Mouse (Mus musculus): ENCODE measurements around the gene Ppp1r11. TPM values are rescaled to one million over a fixed set of nuclear protein-coding genes. Genes with fewer than 3 reads are reported as not detected.
A peak's percentile ranks its signal among the peaks of the same experiment; 100 is the strongest.

Gene Ppp1r11
- total and polyA plus RNA-seq, 2 experiments from 2014 or later, result 29.6 to 84.4 TPM

GRCm38 (mm10) chr17:36988475-36988874 is 36.9 kb upstream of the Ppp1r11 start:
- Histone ChIP-seq H3K4me3 (ENCODE audit: low read depth, low read length) (peak overlapping the region; percentile 6; the same call in 1 of the 2 replicates), H3K4me1 (ENCODE audit: control insufficient read depth, insufficient read depth) (no peaks in the 10 kb centered on the region), H3K4me2 (ENCODE audit: low read depth, low read length) (peak overlapping the region; percentile 32), H3K27me3 (ENCODE audit: control insufficient read depth, insufficient read depth, low read length) (peaks cover 23% of the 10 kb centered on the region), H3K9me3 (replicated peaks; ENCODE audit: control insufficient read depth, low read length) (no peaks in the 10 kb centered on the region), H3K9ac (replicated peaks; ENCODE audit: low read depth, low read length) (no peak overlapping the region), H3K36me3 (replicated peaks; ENCODE audit: control insufficient read depth, insufficient read depth, low read length) (no peaks in the 10 kb centered on the region), H3K27ac (ENCODE audit: low read depth) (no peak overlapping the region)
- no peak for TF ChIP-seq EP300 (IDR thresholded peaks at IDR 0.05; ENCODE audit: low read depth)
- TF ChIP-seq CTCF (IDR thresholded peaks at IDR 0.05; ENCODE audit: low read depth), result no peak
- no peak for ATAC-seq (ENCODE audit: insufficient read depth, low read depth)
- no peak for DNase-seq (ENCODE audit: low spot score)
- WGBS, result 7% methylated on average over 24 of the region's 24 CpGs

- no peak overlapping the region for H3K4me2 ChIP-seq (ENCODE audit: low read depth, low read length)
- no peaks in the 10 kb centered on the region for H3K9me3 ChIP-seq (replicated peaks; ENCODE audit: control insufficient read depth, low read length)
- WGBS, result 53% methylated on average over 5 of the region's 5 CpGs
- no peak for TF ChIP-seq CTCF (IDR thresholded peaks at IDR 0.05; ENCODE audit: low read depth)
- TF ChIP-seq EP300 (IDR thresholded peaks at IDR 0.05; ENCODE audit: low read depth), result no peak
- DNase-seq (ENCODE audit: low spot score) (no peak), ATAC-seq (ENCODE audit: insufficient read depth, low read depth) (no peak)
- no peaks in the 10 kb centered on the region for H3K4me1 ChIP-seq (ENCODE audit: control insufficient read depth, insufficient read depth)
- no peak overlapping the region for H3K9ac ChIP-seq (replicated peaks; ENCODE audit: low read depth, low read length)
- H3K36me3 ChIP-seq (replicated peaks; ENCODE audit: control insufficient read depth, insufficient read depth, low read length), result no peaks in the 10 kb centered on the region
- H3K27ac ChIP-seq (ENCODE audit: low read depth), result no peak overlapping the region
- H3K4me3 ChIP-seq (ENCODE audit: low read depth, low read length), result no peak overlapping the region
- peaks cover 2% of the 10 kb centered on the region; the same call in 1 of the 2 replicates for H3K27me3 ChIP-seq (ENCODE audit: control insufficient read depth, insufficient read depth, low read length)
Observed at GRCm38 (mm10) chr17:36982253-36983155, 31.0 kb upstream of the Ppp1r11 start.

- H3K4me3 ChIP-seq (ENCODE audit: low read depth, low read length), result peak overlapping the region; percentile 19; the same call in 1 of the 2 replicates
- peak overlapping the region; percentile 56 for H3K4me2 ChIP-seq (ENCODE audit: low read depth, low read length)
- no peak overlapping the region for H3K27ac ChIP-seq (ENCODE audit: low read depth)
- H3K36me3 ChIP-seq (replicated peaks; ENCODE audit: control insufficient read depth, insufficient read depth, low read length), result no peaks in the 10 kb centered on the region
- H3K4me1 ChIP-seq (ENCODE audit: control insufficient read depth, insufficient read depth), result no peaks in the 10 kb centered on the region
- 15% methylated on average over 4 of the region's 4 CpGs for WGBS
- H3K9ac ChIP-seq (replicated peaks; ENCODE audit: low read depth, low read length), result no peak overlapping the region
- TF ChIP-seq CTCF (IDR thresholded peaks at IDR 0.05; ENCODE audit: low read depth), result no peak
- no peak for TF ChIP-seq EP300 (IDR thresholded peaks at IDR 0.05; ENCODE audit: low read depth)
- H3K9me3 ChIP-seq (replicated peaks; ENCODE audit: control insufficient read depth, low read length), result no peaks in the 10 kb centered on the region
- DNase-seq (ENCODE audit: low spot score) (no peak), ATAC-seq (ENCODE audit: insufficient read depth, low read depth) (no peak)
- H3K27me3 ChIP-seq (ENCODE audit: control insufficient read depth, insufficient read depth, low read length), result no peaks in the 10 kb centered on the region
Observed at GRCm38 (mm10) chr17:36981845-36982244, 30.3 kb upstream of the Ppp1r11 start.

DNA sequence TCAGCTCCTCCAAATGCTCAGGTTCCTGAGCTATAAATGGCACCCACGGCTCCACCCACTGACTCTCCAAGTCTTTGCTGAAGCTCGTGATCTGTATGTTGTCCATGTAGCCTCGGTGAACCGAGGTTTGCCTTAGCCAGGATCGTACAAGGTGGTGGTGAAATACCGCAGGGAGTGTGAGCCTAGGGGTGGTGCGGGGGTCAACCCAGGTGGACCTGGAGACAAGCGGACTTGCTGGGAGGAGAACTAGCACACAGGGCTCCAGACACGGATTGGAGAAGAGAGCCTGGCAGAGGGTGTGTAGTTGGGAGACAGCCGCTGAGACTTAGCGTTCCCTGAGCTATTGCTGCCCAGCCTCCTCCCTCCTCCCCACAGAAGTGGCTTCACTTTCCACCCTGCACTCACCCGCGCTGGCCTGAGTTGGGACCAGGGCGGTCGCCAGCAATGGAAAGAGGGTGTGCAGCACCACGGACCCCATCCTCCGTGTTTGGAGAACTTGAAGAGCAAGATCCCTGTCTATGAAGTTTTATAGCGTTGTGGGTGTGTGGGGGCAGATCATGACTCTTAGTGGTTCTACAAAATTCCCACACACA is 29.8 kb upstream of the Ppp1r11 start, which contains the start of gene 2410137M14Rik:
TSS of gene 2410137M14Rik (minus strand) at position 17 of the 593 bp plus-strand sequence.
- peak within 1 kb of the TSS; percentile 56 for H3K4me2 ChIP-seq (ENCODE audit: low read depth, low read length)
- ATAC-seq (ENCODE audit: insufficient read depth, low read depth), result peak; percentile 58
- 7% methylated on average over 18 of the region's 18 CpGs for WGBS
- no peaks in the 10 kb centered on the region for H3K9me3 ChIP-seq (replicated peaks; ENCODE audit: control insufficient read depth, low read length)
- H3K27ac ChIP-seq (ENCODE audit: low read depth), result no peak within 1 kb of the TSS
- H3K27me3 ChIP-seq (ENCODE audit: control insufficient read depth, insufficient read depth, low read length), result no peaks in the 10 kb centered on the region
- H3K4me3 ChIP-seq (ENCODE audit: low read depth, low read length), result peak within 1 kb of the TSS; percentile 19
- no peaks in the 10 kb centered on the region for H3K4me1 ChIP-seq (ENCODE audit: control insufficient read depth, insufficient read depth)
- H3K36me3 ChIP-seq (replicated peaks; ENCODE audit: control insufficient read depth, insufficient read depth, low read length), result no peaks in the 10 kb centered on the region
- TF ChIP-seq CTCF (IDR thresholded peaks at IDR 0.05; ENCODE audit: low read depth) (no peak), EP300 (IDR thresholded peaks at IDR 0.05; ENCODE audit: low read depth) (no peak)
- no peak within 1 kb of the TSS for H3K9ac ChIP-seq (replicated peaks; ENCODE audit: low read depth, low read length)
- peak; percentile 23 for DNase-seq (ENCODE audit: low spot score)

DNA sequence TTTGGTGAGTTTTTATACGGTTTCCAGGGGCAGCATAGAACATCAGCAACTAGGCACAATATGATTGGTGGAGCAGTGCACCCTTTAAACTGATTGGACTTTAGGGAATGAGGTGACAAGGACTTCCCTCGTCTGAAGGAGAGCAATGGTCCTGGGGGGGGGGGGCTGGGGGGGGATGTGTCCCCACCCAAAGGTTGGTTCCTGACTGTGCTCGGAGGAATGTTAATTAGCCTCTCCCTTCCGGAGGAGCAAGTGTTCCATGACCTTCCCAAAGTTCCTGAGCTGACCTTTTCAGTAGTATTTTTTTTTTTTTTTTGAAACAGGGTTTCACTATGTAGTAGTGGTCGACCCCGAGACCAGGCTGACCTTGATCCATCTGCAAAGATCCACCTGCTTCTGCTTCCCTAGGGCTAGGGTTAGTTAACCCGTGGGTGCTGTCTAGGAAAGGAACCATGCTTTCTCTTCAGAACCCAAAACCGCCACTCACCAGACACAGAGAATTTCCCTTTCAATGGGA is 21.8 kb upstream of the Ppp1r11 start:
- 65% methylated on average over 8 of the region's 8 CpGs for WGBS
- Histone ChIP-seq H3K27ac (ENCODE audit: low read depth) (no peak overlapping the region), H3K4me3 (ENCODE audit: low read depth, low read length) (no peak overlapping the region), H3K9ac (replicated peaks; ENCODE audit: low read depth, low read length) (no peak overlapping the region), H3K27me3 (ENCODE audit: control insufficient read depth, insufficient read depth, low read length) (no peaks in the 10 kb centered on the region), H3K4me2 (ENCODE audit: low read depth, low read length) (no peak overlapping the region), H3K36me3 (replicated peaks; ENCODE audit: control insufficient read depth, insufficient read depth, low read length) (no peaks in the 10 kb centered on the region), H3K9me3 (replicated peaks; ENCODE audit: control insufficient read depth, low read length) (no peaks in the 10 kb centered on the region), H3K4me1 (ENCODE audit: control insufficient read depth, insufficient read depth) (no peaks in the 10 kb centered on the region)
- DNase-seq (ENCODE audit: low spot score) (no peak), ATAC-seq (ENCODE audit: insufficient read depth, low read depth) (no peak)
- no peak for TF ChIP-seq EP300 (IDR thresholded peaks at IDR 0.05; ENCODE audit: low read depth)
- no peak for TF ChIP-seq CTCF (IDR thresholded peaks at IDR 0.05; ENCODE audit: low read depth)
